Mouse (Mus musculus): ENCODE data around the gene Gipr.

- TF ChIP-seq CTCF (IDR thresholded peaks at IDR 0.05; ENCODE audit: low read depth, low read length), result no peak
- no peak for TF ChIP-seq POLR2A (IDR thresholded peaks at IDR 0.05; ENCODE audit: extremely low read depth, insufficient read depth, low read length)
These were observed 58.5 kb downstream of the Gipr start for GRCm38 (mm10) chr7:19107436-19107835.

Measured in liver, adult 2 months (tissue).